Mouse (Mus musculus) liver (tissue): ENCODE measurements at regions not wholly inside any gene's neighbourhood (a gene's known extent, or its start where the extent isn't known, plus 50 kb on each side); places are given as distances from the start of the nearest gene placed in this dataset.

Source experiments
- DNase-seq: peaks from one replicate; pipeline ENCODE4 v3.0.0-alpha.2; 2020; ENCODE audit warnings: mixed read lengths

- no peak for DNase-seq
Observed at GRCm38 (mm10) chr11:34975771-34976302, 142.4 kb upstream of the Spdl1 start.

GRCm38 (mm10) chr11:34973467-34973921 lies 140.1 kb upstream of the Spdl1 start:
- DNase-seq, result no peak

DNA sequence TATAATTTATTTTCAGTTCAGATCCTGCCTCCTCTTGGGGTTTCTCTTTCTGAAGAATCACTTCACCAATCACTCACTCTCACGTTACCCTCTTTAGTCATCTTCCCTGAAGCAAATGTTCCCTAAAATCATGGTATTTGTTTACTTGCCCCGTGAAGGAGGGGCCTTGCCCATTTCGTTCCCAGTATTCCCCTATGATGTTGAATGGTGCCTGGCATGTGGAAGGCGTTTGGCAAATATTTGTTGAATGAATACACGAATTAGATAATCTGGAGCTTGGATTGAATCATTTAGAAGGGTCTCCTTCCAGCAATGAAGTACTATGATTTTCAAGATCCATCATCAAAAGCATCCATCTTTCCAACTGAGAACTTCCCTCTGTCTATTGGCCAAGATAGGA lies 139.6 kb upstream of the Spdl1 start:
- DNase-seq, result no peak

GRCm38 (mm10) chr11:34959291-34959690 lies 125.8 kb upstream of the Spdl1 start:
- DNase-seq, result no peak

GRCm38 (mm10) chr11:34941486-34942456 lies 108.3 kb upstream of the Spdl1 start:
- DNase-seq, result no peak

GRCm38 (mm10) chr11:34940151-34940550 lies 106.7 kb upstream of the Spdl1 start:
- DNase-seq, result no peak

DNA sequence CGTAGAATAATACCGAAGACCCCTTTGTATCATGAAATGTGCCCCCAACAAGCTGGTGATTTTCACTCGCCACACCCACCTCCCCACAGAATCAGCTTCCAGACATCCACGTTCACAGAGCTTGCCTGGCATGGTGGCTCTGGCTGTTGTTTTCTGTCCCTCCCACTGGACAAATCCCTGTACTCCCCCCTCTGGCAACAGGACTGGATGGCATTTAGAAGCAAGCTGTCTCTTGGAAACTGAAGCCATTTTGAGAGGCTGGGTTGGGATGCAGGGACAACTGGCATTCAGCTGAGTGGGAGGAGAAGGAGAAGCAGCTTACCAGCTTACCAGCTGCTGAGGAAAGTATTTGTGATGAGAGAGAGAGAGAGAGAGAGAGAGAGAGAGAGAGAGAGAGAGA lies 105.6 kb upstream of the Spdl1 start:
- DNase-seq, result no peak

DNA sequence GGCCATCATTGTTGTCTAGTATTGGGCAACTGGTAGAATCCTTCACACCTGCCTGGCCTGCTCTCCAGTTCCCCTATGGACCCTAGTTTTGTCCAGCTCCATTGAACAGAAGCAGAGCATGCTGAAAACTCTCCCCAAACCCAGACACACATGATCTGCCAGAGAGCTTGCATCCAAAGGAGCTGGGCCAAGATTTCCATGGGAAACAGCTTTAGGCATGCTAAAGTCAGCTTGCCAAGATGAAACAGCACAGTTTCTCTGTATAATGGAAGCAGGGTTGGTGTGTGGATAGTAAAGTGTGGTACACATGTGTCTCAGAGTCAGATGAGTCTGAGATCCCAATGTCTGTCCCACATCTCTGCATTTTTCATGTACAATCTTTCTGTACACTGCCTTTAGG lies 98.8 kb upstream of the Spdl1 start:
- DNase-seq, result no peak

DNA sequence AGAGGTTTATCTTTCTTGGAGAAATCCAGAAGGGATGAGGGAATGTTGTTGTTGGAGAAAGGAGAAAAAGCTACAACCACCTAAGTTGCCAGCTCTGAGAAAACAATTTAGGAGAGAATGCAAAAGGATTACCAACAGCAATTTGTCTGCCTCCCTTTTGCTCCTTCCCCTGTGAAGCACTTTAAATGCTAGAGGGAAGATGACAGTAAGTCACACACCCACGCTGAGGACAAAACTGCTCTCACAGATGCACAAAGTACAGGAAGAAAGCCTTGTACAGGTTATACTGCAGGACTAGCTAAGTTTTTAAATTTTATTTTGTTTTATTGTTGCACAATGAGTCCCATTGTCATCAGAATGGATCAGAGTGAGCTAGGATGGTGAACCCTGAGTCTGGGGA lies 83.7 kb upstream of the Spdl1 start:
- no peak for DNase-seq

DNA sequence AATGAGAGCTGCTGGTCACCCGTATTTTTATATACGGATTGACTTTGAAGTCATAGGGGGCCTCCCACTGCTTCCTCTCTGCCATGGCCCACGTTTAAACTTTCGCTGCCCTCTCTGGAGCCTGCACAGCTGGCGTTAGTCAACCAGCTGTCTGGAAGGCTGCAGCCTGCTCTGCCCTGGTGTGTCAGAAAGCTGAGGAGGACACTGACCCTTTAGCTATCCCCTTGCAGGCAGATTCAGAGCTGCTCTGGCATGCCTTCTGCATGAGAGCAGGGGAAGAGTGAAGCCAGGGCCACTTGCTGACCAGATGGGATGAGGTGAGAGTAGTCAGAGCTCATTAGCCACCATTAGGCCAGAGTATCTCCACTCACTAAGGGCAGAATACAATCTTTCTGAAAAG lies 76.4 kb upstream of the Spdl1 start:
- no peak for DNase-seq

GRCm38 (mm10) chr11:34904271-34904670 lies 70.8 kb upstream of the Spdl1 start:
- no peak for DNase-seq

DNA sequence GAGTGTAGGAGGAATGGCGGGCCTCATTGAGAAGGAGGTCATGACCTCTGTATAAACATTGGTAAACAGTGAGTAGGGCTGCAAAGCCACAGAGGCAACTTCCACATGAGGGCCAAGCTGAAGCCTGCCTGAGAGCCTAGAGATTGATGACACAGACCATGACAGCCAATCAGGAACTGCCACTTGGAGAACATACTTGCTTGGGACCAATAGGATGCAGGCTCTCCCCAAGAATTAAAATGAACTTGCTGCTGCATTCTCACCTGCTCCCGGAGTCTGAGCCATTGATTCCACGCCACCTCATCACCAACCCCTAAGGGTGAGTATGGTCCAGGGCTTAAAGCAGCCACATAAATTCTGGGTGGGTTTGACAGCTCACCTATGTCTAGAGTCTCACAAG lies 66.0 kb upstream of the Spdl1 start:
- DNase-seq, result peak; percentile 5

DNA sequence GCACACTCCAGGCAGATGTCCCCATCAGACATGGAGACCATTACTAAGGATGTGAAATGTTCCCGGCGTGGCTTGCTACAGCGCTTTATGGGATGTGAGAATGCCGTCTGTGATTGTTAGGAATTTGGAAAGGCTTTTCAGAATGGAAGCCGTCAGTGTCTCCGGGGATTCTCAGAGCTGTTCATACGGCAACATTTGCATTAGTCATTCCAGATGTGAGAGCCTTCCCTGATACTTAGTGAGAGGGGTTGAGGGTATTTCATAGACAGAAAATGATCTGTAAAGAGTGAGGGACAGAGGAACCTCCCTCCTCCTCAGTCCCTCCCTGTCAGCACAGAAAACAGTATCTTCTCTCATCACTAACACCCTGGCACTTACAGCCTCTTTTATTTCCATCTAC lies 62.2 kb upstream of the Spdl1 start:
- no peak for DNase-seq

- DNase-seq, result no peak
Observed at GRCm38 (mm10) chr11:34888374-34889136, 55.1 kb upstream of the Spdl1 start.

DNA sequence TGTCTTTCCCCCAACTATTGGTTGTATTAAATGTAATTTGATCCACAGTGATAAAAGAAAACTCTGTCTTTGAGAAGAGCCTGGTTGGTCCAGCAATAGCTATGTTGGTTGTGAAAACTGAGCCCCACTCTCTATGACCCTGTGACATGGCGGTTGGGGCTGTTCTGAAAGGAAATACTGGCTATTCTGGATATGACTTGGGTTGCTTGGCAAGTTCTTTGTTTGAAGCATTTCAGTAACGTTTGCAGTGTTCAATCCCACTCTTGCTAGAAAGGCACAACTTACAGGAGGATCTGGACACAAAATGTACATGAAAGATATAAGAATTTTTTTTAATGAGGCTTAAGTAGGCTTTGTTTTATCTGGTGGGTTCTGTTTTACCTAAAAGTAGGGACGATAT lies 54.1 kb upstream of the Spdl1 start:
- DNase-seq, result no peak
